Mouse (Mus musculus): ENCODE measurements around the gene Scarb1.
"Not testable (repeated sequence)": the region's sequence is repeated elsewhere in the genome, so short reads cannot be mapped to it uniquely, and the experiment has no call there.

Scarb1 gene

DNA sequence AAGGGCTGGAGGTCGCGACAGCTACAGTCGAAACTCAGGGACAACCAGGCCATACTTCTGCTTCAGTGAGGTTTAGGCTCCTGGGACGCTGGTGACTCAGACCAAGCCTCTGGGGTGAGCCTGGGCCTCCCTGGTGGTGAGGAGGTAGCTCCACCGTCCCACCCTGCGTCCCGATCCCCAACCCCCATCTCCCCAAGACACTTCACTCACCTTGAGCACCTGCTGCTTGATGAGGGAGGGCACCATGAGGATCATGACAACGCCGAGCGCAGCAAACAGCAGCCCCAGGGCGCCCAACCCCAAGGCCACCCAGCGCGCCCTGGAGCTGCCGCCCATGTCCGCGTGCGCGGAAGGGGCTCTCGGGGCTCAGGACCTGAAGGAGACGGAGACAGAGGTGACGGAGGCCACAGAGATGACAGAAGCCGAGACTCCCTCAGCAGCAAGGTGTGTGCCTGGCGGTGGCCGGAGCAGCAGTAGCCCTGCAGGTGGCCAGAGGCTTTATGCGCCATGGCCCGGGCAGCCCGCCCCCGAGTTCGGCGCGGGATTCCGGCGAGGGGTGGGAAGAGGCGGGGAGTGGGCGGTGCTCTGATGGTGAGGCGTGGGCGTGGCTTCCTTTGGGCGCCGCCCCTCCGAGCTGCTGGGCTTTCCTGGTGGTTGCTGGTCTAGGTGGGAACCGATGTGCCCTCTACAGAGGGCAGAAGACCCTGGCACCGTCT, at the start of gene Scarb1:
Gene Scarb1 (minus strand): TSS at position 548 of the 716 bp plus-strand sequence.
- peak; percentile 70 to 88 for DNase-seq (ENCODE audit: low spot score in 2 of 2)

DNA sequence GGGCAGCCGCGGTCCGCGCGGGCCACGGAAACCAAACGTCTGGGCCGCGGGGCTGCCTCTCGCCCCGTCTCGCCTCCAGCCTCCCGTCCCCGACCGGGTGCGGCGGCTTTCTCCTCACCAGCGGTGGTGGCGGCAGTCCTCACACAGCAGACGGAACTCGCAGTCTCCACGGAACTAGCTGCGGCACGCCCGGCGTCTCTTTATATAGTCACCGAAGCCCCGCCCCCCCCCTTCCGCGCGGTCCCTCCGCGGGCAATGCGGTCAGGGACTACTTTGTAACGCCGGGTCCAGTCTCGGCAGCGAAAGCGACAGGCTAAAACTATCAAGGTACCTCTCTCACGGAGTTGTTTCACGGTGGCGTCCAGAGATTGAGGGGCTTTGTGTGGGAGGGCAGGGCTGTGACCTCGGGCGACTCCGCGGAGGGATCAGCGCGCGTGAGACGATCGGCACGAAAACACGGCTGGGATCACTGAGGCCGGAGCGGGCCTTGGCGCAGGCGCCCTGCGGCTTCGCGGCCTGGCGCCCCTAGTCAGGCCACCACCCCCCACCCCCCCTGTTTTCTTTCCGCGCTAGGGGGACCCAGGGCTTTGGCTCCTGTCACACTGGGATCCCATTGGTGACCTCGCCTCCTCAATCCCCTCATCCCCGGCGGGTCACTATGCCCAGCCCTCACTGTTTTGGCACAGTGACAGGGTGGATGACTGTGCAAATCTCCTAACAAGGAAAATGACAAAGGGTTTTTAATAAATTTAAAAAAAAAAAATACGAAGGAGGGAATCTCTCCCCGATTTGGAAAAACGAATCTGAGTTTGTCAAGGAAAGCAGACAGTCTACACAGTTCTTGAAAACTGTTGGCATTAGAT, 48.9 kb upstream of the Scarb1 start, which contains the start of gene Ubc:
Gene Ubc (minus strand): TSS at position 624 of the 863 bp plus-strand sequence.
- DNase-seq (ENCODE audit: low spot score in 2 of 2), result peak; percentile 80 to 89

DNA sequence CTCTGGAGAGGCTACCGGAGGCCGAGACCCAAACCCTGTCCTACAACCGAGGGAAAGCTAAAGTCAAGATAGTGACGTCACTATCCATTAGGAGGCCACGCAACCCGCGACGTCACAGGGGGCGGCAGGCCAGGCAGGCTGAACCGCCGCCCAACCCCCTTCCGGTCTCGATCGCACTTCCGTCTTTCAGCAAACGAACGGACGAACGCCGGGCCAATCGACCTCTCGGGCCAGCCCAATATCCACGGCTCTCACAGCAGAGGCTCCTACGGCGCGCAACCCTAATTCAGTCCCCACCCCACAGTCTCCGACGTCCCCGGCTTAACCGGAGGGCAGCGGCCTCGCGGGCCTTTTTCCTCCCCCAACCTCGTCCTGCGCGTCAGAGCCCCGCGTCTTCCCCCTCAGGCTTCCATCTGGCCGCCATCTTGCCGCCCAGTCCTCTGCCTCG, 48.3 kb upstream of the Scarb1 start, which contains the start of gene Gm10382:
Gene Gm10382 (plus strand): TSS at position 192 of the 448 bp plus-strand sequence.
- peak; percentile 73 to 76 for DNase-seq (ENCODE audit: low spot score in 2 of 2)

DNA sequence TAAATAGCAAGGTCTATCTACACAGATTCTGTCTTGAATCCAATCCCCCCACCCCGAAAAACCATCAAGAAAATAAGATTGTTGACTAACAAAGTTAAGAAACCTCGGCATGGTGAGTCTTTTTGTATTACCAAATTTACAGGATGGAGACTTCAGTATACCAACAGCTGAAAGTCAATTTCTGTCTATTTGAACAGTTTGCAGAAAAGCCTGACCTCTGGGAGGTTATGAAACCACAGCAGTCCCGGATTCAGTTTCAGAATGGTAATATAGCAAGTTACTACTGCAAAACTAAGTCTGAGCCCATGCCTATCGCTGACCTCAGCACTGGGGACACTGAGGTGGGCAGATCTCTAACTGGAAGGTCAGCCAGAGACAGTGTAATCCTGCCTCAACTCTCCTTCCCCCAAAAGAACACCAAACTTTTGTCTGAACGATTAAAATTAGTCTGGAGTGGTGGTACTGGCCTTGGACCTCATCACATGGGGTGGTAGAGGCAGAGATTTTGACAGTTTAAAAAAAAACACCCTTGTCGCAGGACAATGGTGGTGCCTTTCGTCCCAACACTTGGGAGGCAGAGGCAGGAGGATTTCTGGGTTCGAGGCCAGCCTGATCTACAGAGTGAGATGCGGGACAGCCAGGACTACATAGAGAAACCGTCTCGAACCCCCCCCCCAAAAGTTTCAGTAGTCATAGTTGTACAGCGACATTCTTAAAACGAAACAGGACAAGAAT, 47.6 kb upstream of the Scarb1 start:
- DNase-seq (ENCODE audit: low spot score in 2 of 2), result no peak

DNA sequence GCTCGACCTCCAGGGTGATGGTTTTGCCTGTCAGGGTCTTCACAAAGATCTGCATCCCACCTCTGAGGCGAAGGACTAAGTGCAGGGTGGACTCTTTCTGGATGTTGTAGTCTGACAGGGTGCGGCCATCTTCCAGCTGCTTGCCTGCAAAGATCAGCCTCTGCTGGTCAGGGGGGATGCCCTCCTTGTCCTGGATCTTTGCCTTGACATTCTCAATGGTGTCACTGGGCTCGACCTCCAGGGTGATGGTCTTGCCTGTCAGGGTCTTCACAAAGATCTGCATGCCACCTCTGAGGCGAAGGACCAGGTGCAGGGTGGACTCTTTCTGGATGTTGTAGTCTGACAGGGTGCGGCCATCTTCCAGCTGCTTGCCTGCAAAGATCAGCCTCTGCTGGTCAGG, 46.4 kb upstream of the Scarb1 start:
- DNase-seq (ENCODE audit: low spot score in 2 of 2), result not testable (repeated sequence)

DNA sequence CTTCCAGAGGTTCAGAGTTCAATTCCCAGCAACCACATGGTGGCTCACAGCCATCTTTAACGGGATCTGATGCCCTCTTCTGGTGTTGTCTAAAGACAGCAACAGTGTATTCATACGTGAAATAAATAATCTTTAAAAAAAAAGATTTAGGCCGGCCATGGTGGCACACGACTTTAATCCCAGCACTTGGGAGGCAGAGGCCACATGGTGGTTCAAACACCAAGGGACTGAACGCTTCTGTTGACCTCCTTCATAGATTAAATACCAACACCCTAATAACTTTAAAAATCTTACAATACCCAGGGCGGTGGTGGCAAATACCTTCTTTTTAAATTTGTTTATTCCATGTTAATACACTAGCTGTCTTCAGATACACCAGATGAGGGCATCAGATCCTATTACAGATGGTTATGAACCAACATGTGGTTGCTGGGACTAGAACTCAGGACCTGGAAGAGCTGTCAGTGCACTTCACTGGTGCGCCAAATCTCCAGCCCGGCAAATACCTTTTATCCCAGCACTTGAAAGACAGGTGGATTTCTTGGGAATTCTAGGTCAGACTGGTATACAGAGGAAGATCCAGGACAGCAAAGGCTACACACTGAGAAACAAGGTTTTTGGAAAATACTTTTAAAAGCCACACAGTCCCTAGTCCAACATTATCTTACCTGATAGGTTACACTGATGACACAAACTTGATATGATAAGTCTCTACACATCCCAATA, 44.5 kb upstream of the Scarb1 start:
- DNase-seq (ENCODE audit: low spot score in 2 of 2), result no peak

DNA sequence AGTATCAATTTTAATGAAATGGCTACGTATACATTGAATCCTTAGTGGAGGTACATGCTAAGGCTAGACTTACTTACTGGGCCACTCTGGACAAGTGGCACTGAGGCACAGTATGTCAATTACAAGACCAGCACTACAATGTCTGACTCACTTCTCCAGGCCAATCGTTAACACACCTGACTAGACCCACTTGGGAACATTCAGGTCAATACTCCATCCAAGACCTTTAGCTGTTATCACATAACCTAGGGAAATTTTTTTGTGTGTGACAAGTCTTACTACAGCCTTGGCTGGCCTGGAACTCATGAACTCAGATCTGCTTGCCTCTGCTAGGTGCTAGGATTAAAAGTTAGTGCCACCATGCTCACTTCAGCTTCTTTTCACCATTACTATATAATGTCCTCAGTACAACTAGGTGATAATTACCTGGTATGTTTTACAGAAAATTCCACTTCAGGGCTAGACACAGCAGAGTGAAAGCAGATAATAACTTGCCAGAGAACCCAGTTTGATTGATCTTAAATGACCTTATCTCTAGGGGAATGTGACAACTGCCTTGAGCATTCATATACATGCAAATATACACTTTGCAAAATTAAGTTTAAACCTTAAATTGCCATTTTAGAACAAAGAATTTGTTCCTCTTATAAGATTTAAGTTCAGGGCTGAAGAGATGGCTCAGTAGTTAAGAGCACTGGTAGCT, 43.8 kb upstream of the Scarb1 start:
- no peak for DNase-seq (ENCODE audit: low spot score in 2 of 2)

DNA sequence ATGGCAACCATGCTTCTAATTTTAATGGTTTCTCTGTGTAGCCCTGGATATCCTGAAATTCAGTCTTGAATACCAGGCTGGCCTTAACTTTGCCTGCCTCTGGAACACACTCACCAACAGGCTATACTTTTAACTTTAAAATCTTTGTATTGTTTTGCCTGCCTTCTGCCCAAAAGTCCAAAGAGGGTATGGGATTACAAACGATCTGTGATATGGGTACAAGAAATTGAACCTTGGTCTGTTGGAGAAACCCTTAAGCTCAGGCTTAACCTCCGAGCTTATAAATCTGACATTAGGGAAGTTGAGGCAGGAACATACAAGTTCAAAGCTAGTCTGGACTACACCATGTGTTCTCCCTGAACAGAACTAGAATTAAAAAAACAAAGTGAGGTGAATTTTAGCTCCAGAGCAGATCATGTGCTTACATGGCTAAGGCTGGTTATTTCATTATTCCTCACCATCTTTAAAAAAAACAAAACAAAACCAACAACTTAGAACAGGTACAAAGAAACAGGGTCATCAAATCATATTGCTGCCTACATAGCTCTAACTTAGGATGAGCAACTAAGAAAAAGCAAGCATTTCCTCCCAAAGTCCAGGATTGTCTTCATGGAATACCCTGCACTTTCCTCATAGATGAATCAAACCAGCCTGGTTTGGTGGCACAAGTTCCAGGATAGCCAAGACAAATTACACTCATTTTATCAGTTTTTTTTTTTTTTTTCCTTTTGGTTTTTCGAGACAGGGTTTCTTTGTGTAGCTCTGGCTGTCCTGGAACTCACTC, 42.9 kb upstream of the Scarb1 start:
- DNase-seq (ENCODE audit: low spot score in 2 of 2), result no peak

DNA sequence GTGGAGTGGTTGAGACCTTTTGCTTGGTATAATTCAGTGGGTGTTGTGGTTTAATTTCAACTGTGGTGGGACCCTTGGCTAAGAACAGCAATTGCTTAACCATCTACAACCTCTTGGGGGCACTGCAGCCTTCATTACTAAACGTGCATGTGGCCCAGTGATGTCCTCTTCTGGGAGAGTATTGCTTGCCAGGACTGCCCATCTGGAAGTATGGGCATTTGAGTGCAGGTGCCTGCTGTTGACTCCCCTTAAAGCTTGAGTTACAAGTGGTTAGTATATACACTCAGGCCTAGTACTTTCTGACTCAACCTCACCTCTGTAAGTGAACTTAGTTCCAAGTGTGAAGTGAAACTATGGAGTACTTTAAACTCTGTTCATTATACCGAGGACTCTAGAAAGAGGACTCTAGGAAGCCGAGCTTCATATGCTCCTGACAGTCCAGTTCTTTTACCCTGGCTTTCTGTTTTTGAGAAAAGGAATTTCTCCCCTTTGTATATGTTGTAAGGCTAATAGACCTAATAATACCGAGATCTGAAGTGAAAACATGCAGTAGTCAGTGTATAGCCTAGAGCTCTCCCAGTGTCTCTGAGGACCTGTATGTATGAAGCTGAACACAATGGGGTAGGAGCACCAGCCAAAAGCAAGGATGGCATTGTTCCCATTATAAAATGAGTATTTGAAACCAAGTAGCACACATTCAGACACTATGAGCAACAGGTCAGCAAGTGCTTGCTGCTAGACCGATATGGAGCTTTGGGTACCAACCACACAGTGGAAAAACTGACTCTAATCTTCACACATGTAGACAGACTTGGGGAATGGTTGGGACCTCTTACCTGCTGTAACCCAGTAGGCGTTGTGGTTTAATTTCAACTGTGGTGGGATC, 42.0 kb upstream of the Scarb1 start:
- DNase-seq (ENCODE audit: low spot score in 2 of 2), result peak in 1 of 2 experiments; percentile 46

DNA sequence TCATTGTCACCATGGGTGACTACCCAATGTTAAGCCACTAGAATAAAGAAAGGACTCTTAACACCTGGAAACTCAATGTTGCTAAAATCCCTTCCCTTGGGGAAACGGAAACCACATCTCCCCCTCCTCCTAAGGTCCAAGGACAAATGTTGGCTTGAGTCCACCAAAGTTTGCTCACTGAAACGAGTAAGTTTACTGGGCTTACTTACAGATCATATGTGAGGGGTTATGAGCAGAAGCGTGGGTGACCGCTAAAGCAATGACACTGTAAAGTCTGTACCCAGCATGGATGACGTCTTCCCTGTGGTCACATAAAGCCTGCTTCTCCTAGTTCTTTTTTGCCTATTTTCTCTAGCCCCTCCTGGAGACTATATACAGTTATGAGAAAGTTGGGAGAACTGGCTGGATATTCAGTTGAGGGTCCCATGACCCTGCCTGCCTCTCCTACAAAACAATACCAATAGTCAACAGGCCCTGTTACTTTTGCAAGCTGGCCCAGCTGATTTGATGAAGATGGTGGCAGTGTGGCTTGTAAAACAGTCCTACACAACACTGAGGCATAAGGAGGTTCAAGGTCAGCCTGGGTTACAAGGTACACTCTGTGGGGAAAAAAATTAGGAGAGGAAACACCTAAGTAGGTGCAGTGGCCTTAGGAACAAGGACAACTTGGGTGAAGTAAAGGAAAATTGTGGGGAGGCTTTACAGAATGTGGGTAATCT, 41.2 kb upstream of the Scarb1 start:
- no peak for DNase-seq (ENCODE audit: low spot score in 2 of 2)

DNA sequence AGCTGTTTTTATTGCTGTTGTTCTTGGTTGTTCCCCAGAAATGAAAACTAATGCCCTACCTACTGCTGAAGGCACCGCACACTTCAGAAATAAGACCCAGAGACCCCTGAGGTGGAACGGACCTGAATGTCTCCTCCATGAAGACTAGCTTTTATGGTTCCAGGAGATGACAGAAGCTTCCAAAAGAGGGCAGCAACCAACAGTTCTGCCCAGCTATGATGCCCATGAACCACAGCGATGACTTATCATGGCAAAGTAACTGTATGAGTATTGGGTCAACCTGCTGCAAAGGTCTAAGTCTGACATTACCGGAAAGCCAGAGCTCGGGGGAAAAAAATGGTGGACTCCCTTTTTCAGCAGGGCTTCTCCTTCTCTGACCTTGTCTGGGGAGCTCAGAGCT, 38.0 kb upstream of the Scarb1 start:
- no peak for DNase-seq (ENCODE audit: low spot score in 2 of 2)

DNA sequence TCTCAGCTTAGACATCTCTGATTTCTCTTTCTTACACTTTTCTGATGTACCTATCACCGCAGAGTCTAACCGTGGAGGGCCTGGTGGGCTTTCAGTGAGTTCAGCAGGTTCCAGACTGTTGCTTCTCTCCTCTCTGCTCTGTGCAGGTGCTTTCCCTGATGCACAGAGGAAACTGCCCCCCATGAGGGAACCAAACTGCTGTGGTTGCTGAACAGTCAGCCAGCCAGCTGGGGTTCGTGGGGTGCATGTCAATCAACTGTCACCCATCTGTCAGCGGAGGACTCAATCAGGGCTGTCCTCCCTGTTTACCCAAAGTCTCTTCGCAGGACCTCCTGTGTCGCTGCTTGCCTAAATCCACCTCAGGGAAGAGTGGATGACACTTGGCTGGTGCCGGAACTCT, 36.3 kb upstream of the Scarb1 start:
- DNase-seq (ENCODE audit: low spot score in 2 of 2), result peak; percentile 63 to 69

DNA sequence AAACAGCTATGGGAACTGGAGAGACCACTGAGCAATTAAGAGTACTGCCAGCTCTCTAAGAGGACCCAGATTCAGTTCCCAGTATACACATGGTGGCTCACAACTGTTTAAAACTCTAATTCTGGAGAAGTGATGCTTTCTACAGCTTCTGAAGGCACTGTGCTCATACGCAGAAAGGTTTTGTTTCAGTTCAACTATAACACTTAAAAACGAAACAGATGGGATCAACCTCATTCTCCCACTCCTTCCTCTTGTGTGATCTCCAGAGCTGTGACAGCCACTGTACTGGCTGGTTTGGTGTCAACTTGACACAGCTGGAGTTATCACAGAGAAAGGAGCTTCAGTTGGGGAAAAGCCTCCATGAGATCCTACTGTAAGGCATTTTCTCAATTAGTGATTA, 35.0 kb upstream of the Scarb1 start:
- DNase-seq (ENCODE audit: low spot score in 2 of 2), result no peak

DNA sequence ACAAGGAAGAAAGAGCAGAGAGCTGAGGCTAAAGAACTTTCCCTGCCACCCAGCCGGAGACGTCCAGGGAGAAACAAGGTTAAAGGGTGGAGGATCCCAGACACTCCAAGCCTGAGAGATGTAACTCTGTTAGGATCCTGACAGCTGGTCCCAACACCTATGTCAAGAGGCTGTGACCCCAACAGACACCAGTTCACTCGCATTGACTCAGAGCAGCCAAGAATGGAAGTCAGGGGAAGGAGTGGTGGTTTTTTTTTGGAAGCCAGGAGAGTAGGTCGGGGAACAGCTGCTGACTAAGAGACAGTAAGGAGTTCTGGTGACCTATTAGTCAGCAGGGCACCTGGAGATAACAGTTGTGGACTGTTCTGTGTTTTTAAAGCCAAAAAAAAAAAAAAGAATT, 31.1 kb upstream of the Scarb1 start:
- DNase-seq (ENCODE audit: low spot score in 2 of 2), result no peak

DNA sequence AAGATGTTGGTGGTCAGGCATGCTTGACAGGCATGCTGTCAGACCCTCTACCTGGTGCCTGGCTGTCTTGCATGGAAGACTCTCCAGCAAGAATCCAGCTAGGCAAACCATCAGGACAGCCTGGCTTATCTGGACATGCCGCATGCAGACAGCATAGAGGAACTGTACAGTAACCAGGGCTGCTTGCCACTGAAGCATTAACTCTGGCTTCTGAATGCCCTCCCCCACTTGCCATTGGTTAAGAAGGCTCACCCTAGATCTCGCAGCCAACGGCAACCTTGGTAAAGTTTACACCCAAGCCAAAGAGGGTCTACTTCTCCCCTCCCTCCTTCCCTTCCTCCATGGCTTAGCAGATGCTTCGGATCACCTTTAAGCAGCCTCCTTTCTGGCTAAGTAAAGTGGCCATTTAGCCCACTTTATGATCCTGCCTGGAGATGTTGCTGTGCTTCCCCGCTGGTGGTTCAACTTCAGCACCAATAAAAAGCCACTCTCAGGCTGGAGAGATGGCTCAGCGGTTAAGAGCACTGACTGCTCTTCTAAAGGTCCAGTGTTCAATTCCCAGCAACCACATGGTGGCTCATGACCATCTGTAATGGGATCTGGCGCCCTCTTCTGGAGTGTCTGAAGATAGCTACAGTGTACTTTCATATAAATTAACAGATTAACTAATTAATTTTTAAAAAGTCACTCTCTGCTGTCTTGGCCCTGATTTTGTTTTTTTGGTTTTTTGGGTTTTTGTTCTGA, 30.2 kb upstream of the Scarb1 start:
- no peak for DNase-seq (ENCODE audit: low spot score in 2 of 2)

DNA sequence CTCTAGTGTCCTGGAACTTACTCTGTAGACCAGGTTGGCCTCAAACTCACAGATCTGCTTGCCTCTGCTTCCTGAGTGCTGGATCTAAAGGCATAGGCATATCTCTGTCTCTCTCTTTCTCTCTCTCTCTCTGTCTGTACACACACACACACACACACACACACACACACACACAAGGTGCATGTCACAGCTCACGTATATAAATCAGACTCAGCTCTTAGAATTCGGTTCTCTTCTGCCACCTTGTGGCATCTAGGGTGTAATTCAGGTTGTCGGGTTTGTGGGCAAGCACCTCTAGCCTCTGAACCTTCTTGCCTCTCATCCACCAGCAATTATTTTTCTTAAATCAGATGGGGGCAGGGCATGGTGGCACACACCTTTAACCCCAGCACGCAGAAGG, 27.7 kb upstream of the Scarb1 start:
- DNase-seq (ENCODE audit: low spot score in 2 of 2), result peak; percentile 50 to 59

DNA sequence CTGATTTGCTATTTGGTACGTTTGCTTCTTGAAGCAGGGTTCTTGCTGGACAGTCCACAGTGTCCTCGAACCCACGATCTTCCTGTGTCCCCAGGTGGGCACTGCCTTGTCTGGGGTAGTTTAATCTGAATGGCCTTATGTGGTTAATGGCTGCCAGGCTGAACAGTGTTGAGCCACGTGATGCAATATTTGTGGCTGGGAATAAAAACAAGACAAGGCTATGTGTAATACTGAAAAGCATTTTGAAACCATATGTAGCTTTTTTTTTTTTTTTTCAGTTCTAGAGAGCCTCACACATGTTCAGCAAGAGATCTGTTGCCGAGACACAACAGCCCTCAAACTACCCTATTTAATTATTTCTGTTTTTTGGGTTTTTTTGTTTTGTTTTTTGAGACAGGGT, 27.3 kb upstream of the Scarb1 start:
- no peak for DNase-seq (ENCODE audit: low spot score in 2 of 2)

Data from thymus, postnatal 10 days (tissue).